Mouse (Mus musculus) embryonic facial prominence, embryonic 15.5 days (tissue): ENCODE results near the gene Chst3. TPM values are rescaled to one million over a fixed set of nuclear protein-coding genes. Genes with fewer than 3 reads are reported as not detected.
"Not testable (repeated sequence)": the region's sequence is repeated elsewhere in the genome, so short reads cannot be mapped to it uniquely, and the experiment has no call there.

Experiments used
- ATAC-seq: fragments of 200-750 bp; cut with Nextera tagmentation; 2 replicates; pipeline ENCODE4 v1.8.0; 2017; ENCODE audit warnings: low read depth, moderate TSS enrichment; ENCODE audit not compliant: insufficient number of reproducible peaks, low FRiP score, low TSS enrichment
- H3K27ac ChIP-seq: fragments of 300-500 bp; sonication (generic); replicated peaks from 2 replicates; pipeline ENCODE4 v1.5.1; 2015; ENCODE audit warnings: mild to moderate bottlenecking, inconsistent platforms
- H3K27me3 ChIP-seq: fragments of 300-500 bp; sonication (generic); 2 replicates; pipeline ENCODE4 v1.6.1; 2015; ENCODE audit warnings: inconsistent platforms
- H3K36me3 ChIP-seq: fragments of 300-500 bp; sonication (generic); 2 replicates; pipeline ENCODE4 v1.6.1; 2015; ENCODE audit warnings: mild to moderate bottlenecking, inconsistent platforms
- H3K4me1 ChIP-seq: fragments of 300-500 bp; sonication (generic); 2 replicates; pipeline ENCODE4 v1.6.1; 2015; ENCODE audit warnings: inconsistent platforms
- H3K4me2 ChIP-seq: fragments of 300-500 bp; sonication (generic); replicated peaks from 2 replicates; pipeline ENCODE4 v1.6.1; 2015; ENCODE audit warnings: mild to moderate bottlenecking, inconsistent platforms
- H3K4me3 ChIP-seq: fragments of 300-500 bp; sonication (generic); replicated peaks from 2 replicates; pipeline ENCODE4 v1.5.1; 2015; ENCODE audit warnings: mild to moderate bottlenecking, inconsistent platforms
- H3K9ac ChIP-seq: fragments of 300-500 bp; sonication (generic); 2 replicates; pipeline ENCODE4 v1.6.1; 2015; ENCODE audit warnings: inconsistent platforms
- H3K9me3 ChIP-seq: fragments of 300-500 bp; sonication (generic); replicated peaks from 2 replicates; pipeline ENCODE4 v1.6.1; 2016; ENCODE audit warnings: inconsistent platforms
- WGBS: fragments of 180-500 bp; shearing (Covaris S2); methylation state at CpG from one replicate; pipeline ENCODE4 v1.1.7; 2015; 5-methylcytosine and 5-hydroxymethylcytosine counted together
- polyA plus RNA-seq: library from polyadenylated mRNA; unstranded; fragments of >200 nt; fragmentation: Nextera tagmentation; extraction: Ambion mirVana; gene quantifications from 2 replicates; pipeline ENCODE4 v1.2.1, GENCODE M21; 2015

Gene Chst3
- polyA plus RNA-seq, 1 experiment from 2014 or later, result 2.8 TPM

GRCm38 (mm10) chr10:60195087-60195486, 24.0 kb downstream of the Chst3 start:
- 22% methylated on average over 4 of the region's 4 CpGs for WGBS
- Histone ChIP-seq H3K4me1 (peaks cover 55% of the 10 kb centered on the region), H3K36me3 (no peaks in the 10 kb centered on the region), H3K9ac (no peak overlapping the region), H3K4me2 (no peak overlapping the region), H3K4me3 (no peak overlapping the region), H3K27ac (peak overlapping the region; percentile 73; the same call in 1 of the 2 replicates), H3K27me3 (no peaks in the 10 kb centered on the region), H3K9me3 (no peaks in the 10 kb centered on the region)
- ATAC-seq, result no peak

GRCm38 (mm10) chr10:60193532-60194423, 25.3 kb downstream of the Chst3 start:
- peak; percentile 87 for ATAC-seq
- Histone ChIP-seq H3K4me2 (peak overlapping the region; percentile 44), H3K9me3 (no peaks in the 10 kb centered on the region), H3K4me3 (peak overlapping the region; percentile 21), H3K9ac (no peak overlapping the region), H3K36me3 (no peaks in the 10 kb centered on the region), H3K27me3 (no peaks in the 10 kb centered on the region), H3K4me1 (peaks cover 55% of the 10 kb centered on the region), H3K27ac (peak overlapping the region; percentile 73)
- 6% methylated on average over 19 of the region's 19 CpGs for WGBS

DNA sequence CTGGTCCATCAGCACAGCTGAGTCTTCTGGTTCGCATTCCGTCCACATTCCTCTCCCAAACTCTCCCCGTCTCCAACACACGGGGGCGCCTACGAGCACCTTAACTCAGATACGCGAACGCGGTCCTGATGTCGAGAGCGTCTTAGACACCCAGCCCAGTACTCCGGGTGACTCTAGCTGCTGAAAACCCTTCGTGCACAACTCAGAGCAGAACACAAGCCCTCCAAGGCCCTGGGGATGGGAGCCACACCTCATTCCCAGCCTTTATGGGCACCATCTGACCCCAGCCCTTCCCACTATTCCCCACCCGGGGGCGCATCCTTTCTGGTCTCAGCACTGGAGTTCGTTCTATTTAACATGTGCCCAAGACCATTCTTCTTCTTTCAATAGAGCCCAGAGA, 27.3 kb downstream of the Chst3 start:
- WGBS, result 0% methylated on average over 17 of the region's 17 CpGs
- Histone ChIP-seq H3K4me3 (peak overlapping the region; percentile 33), H3K9ac (no peak overlapping the region), H3K9me3 (no peaks in the 10 kb centered on the region), H3K4me1 (peaks cover 50% of the 10 kb centered on the region), H3K27me3 (no peaks in the 10 kb centered on the region), H3K4me2 (peak overlapping the region; percentile 61), H3K27ac (0 out of 2 replicates have a peak overlapping the region, but pooled peaks have one; percentile 39), H3K36me3 (0 out of 2 replicates have a peak, but pooled peaks cover under 1% of the 10 kb centered on the region)
- ATAC-seq, result no peak

- ATAC-seq, result no peak
- Histone ChIP-seq H3K9ac (no peak overlapping the region), H3K36me3 (peaks cover 10% of the 10 kb centered on the region), H3K4me2 (no peak overlapping the region), H3K4me3 (no peak overlapping the region), H3K27me3 (no peaks in the 10 kb centered on the region), H3K27ac (no peak overlapping the region), H3K9me3 (no peaks in the 10 kb centered on the region), H3K4me1 (peaks cover 50% of the 10 kb centered on the region)
- WGBS, result 75% methylated on average over 6 of the region's 6 CpGs
Observed at GRCm38 (mm10) chr10:60189534-60190186, 29.4 kb downstream of the Chst3 start.

GRCm38 (mm10) chr10:60186191-60186945, 32.7 kb downstream of the Chst3 start:
- H3K4me3 ChIP-seq, result no peak overlapping the region
- no peak overlapping the region for H3K9ac ChIP-seq
- no peak overlapping the region for H3K4me2 ChIP-seq
- no peaks in the 10 kb centered on the region for H3K27me3 ChIP-seq
- no peaks in the 10 kb centered on the region for H3K9me3 ChIP-seq
- peaks cover 10% of the 10 kb centered on the region for H3K36me3 ChIP-seq
- H3K4me1 ChIP-seq, result peaks cover 27% of the 10 kb centered on the region
- 81% methylated on average over 44 of the region's 44 CpGs for WGBS
- no peak for ATAC-seq
- H3K27ac ChIP-seq, result no peak overlapping the region

DNA sequence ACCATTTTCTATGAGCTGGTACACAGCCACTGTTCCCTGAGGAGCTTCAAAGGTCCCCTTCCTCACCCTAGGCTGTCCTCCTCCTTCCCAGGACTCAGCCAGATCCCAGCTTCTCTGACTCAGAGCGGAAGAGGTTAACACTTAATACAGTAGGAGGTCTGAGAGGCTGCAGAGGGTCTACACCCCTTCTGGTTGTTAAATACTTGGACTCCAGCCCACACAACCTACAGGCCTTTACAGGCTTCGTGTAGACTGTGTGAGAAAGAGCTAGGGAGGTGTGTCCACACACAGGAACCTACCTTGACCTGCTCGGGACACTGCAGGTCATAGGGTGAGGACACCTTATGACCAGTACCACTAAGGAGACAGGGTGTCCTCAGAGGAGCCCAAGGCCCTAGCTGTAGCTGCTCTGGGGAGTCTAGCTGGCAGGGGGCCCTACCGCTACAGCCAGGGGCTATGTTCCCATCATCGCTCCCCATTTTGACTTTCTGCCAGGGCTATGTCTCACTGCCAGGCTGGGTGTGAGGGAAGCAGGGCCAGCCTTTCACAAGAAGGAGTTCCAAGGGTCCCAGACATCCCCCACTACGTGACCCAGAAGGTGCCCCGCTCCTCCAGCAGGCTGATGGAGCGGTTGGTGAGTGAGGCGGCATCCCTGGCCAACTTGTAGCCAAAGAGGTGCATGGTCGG, 33.9 kb downstream of the Chst3 start:
- Histone ChIP-seq H3K9me3 (no peaks in the 10 kb centered on the region), H3K4me1 (peaks cover 20% of the 10 kb centered on the region), H3K4me2 (no peak overlapping the region), H3K27me3 (no peaks in the 10 kb centered on the region), H3K9ac (no peak overlapping the region), H3K36me3 (peaks cover 10% of the 10 kb centered on the region), H3K4me3 (no peak overlapping the region), H3K27ac (no peak overlapping the region; the same call in 1 of the 2 replicates)
- peak; percentile 59; the same call in 1 of the 2 replicates for ATAC-seq
- WGBS, result 77% methylated on average over 10 of the region's 10 CpGs

GRCm38 (mm10) chr10:60175306-60175705, 43.8 kb downstream of the Chst3 start:
- H3K9me3 ChIP-seq, H3K4me1 ChIP-seq, H3K4me2 ChIP-seq, H3K36me3 ChIP-seq, H3K27ac ChIP-seq, H3K27me3 ChIP-seq, H3K4me3 ChIP-seq, ATAC-seq, H3K9ac ChIP-seq: not testable (repeated sequence)
- WGBS, result 92% methylated on average over 9 of the region's 9 CpGs

DNA sequence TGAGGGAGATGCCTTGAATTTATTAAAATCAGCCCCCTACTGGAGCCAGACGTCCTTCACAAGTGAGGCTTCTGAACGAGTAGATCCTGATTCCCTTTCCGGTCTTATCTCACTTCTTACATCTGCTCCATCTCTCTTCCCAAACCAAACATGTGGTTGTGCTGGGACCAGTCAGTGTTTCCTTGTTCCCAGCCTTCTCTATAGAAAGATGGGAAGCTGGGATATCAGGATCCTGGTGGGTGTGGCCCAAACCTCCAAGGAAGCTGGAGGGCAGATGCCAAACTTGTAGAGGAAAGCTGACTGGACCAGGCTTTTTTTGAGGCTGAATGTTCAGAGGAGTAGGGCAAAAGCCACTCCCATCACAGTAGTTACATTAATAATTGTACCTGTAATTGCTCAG, 44.6 kb downstream of the Chst3 start:
- Histone ChIP-seq H3K4me3 (no peak overlapping the region), H3K27ac (no peak overlapping the region), H3K36me3 (no peaks in the 10 kb centered on the region), H3K27me3 (no peaks in the 10 kb centered on the region), H3K9me3 (no peaks in the 10 kb centered on the region), H3K4me1 (0 out of 2 replicates have a peak, but pooled peaks cover 7% of the 10 kb centered on the region), H3K9ac (no peak overlapping the region), H3K4me2 (no peak overlapping the region)
- ATAC-seq, result no peak
- 47% methylated on average over 3 of the region's 3 CpGs for WGBS

DNA sequence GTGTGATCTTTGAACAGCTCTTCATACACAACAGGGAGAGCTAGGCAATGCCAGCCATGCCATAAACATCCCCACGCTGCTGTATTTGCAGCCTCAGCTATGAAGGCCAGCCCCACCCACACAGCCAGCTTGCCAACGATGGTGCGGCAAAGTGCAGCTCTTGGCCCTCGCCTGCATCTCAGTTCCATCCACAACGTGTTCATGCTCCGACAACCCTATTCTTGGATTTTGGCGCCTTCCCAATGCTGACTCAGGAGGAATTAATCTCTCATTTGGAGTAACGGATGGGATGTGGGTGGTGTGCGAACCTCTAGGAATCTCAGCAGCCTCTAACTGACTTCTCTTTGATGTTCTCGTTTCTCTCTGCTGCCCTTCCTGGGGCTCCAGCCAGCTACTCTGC, 46.0 kb downstream of the Chst3 start:
- Histone ChIP-seq H3K4me3 (no peak overlapping the region), H3K4me2 (no peak overlapping the region), H3K27me3 (no peaks in the 10 kb centered on the region), H3K27ac (no peak overlapping the region), H3K4me1 (0 out of 2 replicates have a peak, but pooled peaks cover 7% of the 10 kb centered on the region), H3K9ac (no peak overlapping the region), H3K9me3 (no peaks in the 10 kb centered on the region), H3K36me3 (no peaks in the 10 kb centered on the region)
- WGBS, result 45% methylated on average over 10 of the region's 10 CpGs
- ATAC-seq, result no peak

- Histone ChIP-seq H3K36me3 (no peaks in the 10 kb centered on the region), H3K27ac (no peak overlapping the region), H3K4me3 (no peak overlapping the region), H3K9ac (no peak overlapping the region), H3K27me3 (no peaks in the 10 kb centered on the region), H3K9me3 (no peaks in the 10 kb centered on the region), H3K4me1 (0 out of 2 replicates have a peak, but pooled peaks cover 7% of the 10 kb centered on the region), H3K4me2 (no peak overlapping the region)
- 85% methylated on average over 4 of the region's 4 CpGs for WGBS
- no peak for ATAC-seq
Observed at GRCm38 (mm10) chr10:60172306-60172705, 46.8 kb downstream of the Chst3 start.
